Mouse (Mus musculus) T-helper 1 cell (primary cell): ENCODE measurements at regions not wholly inside any gene's neighbourhood (a gene's known extent, or its start where the extent isn't known, plus 50 kb on each side); places are given as distances from the start of the nearest gene placed in this dataset.

Source experiments
- in situ Hi-C: fragments of 300-600 bp; cut with MboI, MseI; formaldehyde crosslinking; loops from one replicate; pipeline ENCODE4 v1.15.1; 2025; ENCODE audit warnings: high pct_unique_total_duplicates

DNA sequence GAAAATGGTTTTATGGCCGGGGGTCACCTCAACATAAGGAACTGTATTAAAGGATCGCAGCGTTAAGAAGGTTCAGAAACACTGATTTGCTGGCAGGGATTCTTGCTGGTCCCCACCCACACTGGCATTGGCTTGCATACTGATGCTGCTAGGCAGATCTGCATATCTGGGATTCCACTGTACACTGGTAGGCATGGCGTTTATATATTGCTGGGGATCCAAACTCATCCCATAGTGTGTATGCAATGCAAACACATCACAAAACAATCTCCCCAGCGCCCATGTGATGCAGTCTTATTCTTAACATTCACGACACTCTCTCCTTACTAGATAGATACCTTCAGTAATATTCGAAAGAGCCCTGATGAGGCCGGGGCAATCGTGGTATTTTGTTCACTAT, 105.0 kb downstream of the Dyrk2 start:
- in situ Hi-C loops: no loop called here

- in situ Hi-C loops: no loop called here
These were observed 104.2 kb downstream of the Dyrk2 start for GRCm38 (mm10) chr10:118765544-118766441.

DNA sequence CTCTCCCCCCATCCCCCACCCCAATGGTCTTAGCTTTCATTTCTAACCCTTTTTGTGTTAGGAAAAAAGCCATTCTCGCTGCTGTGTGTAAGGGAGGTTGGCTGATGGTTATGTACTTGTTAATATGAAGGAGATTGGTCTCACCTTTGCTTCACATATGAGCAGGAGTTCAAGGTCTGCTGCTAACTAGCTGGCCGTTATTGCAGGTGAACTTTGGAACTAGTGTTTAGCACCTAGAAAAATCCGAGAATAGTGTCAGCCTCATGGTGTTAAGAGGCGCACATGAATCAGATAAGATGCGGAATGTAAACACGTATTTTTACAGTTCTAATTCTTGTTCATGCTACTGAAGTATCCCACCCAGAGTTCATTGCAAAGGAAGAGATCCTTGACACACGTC, 103.2 kb downstream of the Dyrk2 start:
- in situ Hi-C loops: no loop called here

- in situ Hi-C loops: no loop called here
These were observed 100.3 kb downstream of the Dyrk2 start for GRCm38 (mm10) chr10:118769751-118770150.

DNA sequence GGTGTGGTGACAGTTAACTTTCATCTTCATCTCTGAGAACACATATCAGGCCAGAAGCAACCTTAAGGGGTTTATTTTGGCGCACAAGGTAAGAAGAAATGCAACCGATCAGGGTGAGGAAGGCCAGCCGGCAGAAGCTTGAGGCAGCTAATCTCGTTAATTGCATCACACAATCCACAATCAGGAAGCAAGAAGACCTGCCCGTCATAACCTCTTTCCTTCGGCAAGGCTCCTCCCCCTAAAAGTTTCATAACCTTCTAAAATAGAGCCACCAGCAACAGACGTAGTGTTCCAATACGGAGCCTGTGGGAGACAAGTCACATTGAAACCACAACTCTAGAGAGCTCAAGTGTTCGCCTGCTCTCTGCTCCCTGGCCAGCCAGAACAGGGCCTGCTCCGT, 91.4 kb downstream of the Dyrk2 start:
- in situ Hi-C loops: no loop called here

- in situ Hi-C loops: no loop called here
These were observed 89.0 kb downstream of the Dyrk2 start for GRCm38 (mm10) chr10:118780831-118781569.

GRCm38 (mm10) chr10:118781811-118782232, 88.2 kb downstream of the Dyrk2 start:
- in situ Hi-C loops: no loop called here

DNA sequence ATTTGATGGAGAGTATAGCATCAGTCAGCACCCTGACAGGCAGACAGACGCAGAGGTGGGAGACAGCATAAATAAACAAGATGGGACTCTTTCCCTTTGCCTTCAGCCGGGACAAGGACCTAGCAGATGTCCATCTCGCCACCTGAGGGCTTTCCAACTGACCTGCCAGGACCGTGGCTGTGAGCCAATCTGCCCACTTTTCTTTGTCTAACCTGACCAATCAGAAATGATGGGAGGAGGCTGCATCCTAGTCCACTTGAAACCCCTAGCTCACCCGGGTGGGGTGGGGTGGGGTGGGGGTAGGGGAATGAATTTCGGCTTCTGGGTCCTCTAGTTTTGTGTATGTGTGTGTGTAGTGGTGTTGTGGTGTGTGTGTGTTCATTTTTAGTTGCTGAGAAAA, 87.4 kb downstream of the Dyrk2 start:
- in situ Hi-C loops: no loop called here

DNA sequence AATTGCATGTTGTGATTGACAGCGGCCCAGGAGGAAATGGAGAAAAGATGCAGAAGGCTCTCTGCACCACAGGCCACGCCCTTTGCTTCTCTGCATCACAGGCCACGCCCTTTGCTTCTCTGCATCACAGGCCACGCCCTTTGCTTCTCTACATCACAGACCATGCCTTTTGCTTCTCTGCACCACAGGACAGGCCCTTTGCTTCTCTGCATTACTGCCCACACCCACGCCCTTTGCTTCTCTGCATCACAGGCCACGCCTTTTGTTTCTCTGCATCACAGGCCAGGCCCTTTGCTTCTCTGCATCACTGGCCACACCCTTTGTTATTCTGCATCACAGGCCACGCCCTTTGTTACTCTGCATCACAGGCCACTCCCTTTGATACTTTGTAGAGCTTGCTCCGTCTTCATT, 82.7 kb downstream of the Dyrk2 start:
- in situ Hi-C loops: no loop called here

- in situ Hi-C loops: no loop called here
These were observed 77.5 kb downstream of the Dyrk2 start for GRCm38 (mm10) chr10:118792352-118793100.

DNA sequence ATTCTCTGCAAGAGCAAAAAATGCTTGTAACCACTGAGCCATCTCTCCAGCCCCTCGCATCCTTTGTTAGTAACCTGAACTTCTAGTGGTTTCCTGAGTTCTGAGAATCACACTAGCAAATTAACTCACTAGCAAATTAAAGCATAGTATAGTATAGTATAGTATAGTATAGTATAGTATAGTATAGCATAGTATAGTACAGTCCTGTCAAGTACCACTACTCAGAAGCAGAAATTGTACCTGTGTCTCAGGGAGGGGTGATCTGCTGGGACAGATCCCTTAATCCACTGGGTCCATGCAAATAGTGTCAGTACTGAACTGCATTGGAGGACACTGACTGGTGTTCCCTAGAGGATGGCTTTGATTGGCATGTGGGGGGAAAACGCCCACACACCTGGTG, 76.2 kb downstream of the Dyrk2 start:
- in situ Hi-C loops: no loop called here

GRCm38 (mm10) chr10:118794395-118795060, 75.5 kb downstream of the Dyrk2 start:
- in situ Hi-C loops: no loop called here

DNA sequence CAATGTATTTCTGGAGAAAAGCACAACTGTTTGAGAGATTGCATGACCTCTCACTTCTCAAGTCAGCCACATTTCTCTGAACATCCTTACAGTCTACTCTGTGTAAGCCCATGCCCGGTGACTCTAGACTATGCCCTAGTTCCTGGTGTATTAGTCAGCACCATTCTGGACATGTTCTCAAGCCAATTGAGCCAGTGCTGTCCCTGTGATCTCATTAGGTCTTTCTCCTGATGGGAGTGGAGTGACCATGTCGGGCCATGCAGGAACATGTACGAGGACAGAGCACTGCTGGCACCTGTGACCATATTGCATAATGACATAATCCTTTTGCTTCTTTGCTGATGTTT, 75.0 kb downstream of the Dyrk2 start:
- in situ Hi-C loops: no loop called here

DNA sequence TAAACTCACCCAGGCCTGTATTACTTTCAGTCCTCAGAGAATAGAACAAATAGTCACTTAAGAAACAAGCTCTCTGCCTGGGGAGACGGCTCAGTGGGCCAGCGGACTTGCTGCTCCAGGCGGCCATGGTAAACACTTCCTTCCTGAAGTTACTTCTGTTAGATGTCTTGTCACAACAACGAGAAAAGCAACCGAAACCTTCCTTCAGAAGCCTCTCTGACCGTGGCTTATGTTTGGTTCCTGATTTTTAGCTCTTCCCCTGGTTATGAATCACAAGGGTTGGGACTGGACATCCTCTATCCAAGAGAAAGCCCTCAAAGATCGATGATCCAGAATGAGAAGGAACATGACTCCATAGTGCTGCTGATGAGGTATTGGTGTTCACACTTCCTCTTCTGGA, 73.5 kb downstream of the Dyrk2 start:
- in situ Hi-C loops: no loop called here

DNA sequence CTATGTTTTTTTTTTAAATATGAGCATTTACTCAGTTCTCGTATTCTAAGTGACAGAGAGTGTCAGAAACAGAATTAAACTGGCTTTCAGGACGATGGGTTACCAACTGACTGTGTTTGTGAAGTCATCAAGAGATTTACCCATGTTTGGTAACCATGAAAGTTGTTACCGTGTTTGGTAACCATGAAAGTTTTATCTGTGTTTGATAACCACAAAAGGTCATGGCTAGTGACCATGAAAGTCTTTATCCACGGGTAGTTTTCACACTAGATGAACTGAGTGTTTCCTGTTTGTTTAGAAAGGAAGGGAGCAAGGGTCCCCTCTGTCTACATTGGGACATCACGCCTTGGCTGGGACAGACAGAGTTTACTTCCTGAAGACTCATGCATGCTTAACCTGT, 72.8 kb downstream of the Dyrk2 start:
- in situ Hi-C loops: no loop called here

GRCm38 (mm10) chr10:118799767-118800166, 70.2 kb downstream of the Dyrk2 start:
- in situ Hi-C loops: no loop called here

- in situ Hi-C loops: no loop called here
These were observed 66.0 kb downstream of the Dyrk2 start for GRCm38 (mm10) chr10:118803922-118804557.

DNA sequence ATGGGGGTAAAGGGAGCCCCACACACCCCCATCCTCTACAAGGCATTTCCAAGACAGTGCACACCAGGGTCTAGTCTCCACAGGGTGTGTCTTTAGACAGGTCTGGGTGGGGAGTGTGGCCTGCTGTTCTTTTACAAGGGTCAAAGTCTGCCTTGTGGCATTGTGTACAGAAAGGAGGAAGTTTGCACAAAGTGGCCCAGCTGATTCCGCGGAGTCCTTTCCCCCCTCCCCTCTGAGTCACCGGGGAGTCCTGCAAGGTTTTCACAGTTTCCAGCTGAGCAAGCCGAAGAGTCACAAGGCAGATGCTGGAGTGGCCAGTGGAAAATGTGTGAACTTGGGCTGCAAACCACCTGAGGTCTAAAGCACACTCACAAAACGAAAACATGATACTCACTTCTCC, 65.4 kb downstream of the Dyrk2 start:
- in situ Hi-C loops: no loop called here
